Mouse (Mus musculus) heart, embryonic 10.5 days (tissue): Measurements from ENCODE around the gene Tet1. TPM values are rescaled to one million over a fixed set of nuclear protein-coding genes. Genes with fewer than 3 reads are reported as not detected.
A peak's percentile ranks its signal among the peaks of the same experiment; 100 is the strongest.
"Not testable (repeated sequence)": the region's sequence is repeated elsewhere in the genome, so short reads cannot be mapped to it uniquely, and the experiment has no call there.

Experiments
- DNase-seq: peaks from one replicate; pipeline ENCODE4 v3.0.0-alpha.2; 2017; ENCODE audit warnings: low spot score
- H3K27ac ChIP-seq: fragments of 300-500 bp; sonication (generic); 2 replicates; pipeline ENCODE4 v1.5.1; 2016; ENCODE audit warnings: mild to moderate bottlenecking
- H3K27me3 ChIP-seq: fragments of 300-500 bp; sonication (generic); 2 replicates; pipeline ENCODE4 v1.6.1; 2016; ENCODE audit warnings: mild to moderate bottlenecking; ENCODE audit not compliant: poor library complexity, insufficient read depth, severe bottlenecking
- H3K36me3 ChIP-seq: fragments of 300-500 bp; sonication (generic); 2 replicates; pipeline ENCODE4 v1.6.1; 2016; ENCODE audit warnings: mild to moderate bottlenecking, moderate library complexity
- H3K4me1 ChIP-seq: fragments of 300-500 bp; sonication (generic); 2 replicates; pipeline ENCODE4 v1.6.1; 2016; ENCODE audit warnings: mild to moderate bottlenecking
- H3K4me3 ChIP-seq: fragments of 300-500 bp; sonication (generic); 2 replicates; pipeline ENCODE4 v1.5.1; 2016; ENCODE audit warnings: mild to moderate bottlenecking, moderate library complexity
- H3K9me3 ChIP-seq: fragments of 300-500 bp; sonication (generic); 2 replicates; pipeline ENCODE4 v1.6.1; 2016; ENCODE audit warnings: mild to moderate bottlenecking, moderate library complexity
- WGBS: fragments of 180-500 bp; shearing (Covaris S2); methylation state at CpG from one replicate; pipeline ENCODE4 v1.1.7; 2016; 5-methylcytosine and 5-hydroxymethylcytosine counted together
- polyA plus RNA-seq: library from polyadenylated mRNA; unstranded; fragments of >200 nt; fragmentation: Nextera tagmentation; extraction: Ambion mirVana; gene quantifications from 2 replicates; pipeline ENCODE4 v1.2.1, GENCODE M21; 2016

The Tet1 gene
- polyA plus RNA-seq = 25.6 and 30.3 TPM in 2 replicates

DNA sequence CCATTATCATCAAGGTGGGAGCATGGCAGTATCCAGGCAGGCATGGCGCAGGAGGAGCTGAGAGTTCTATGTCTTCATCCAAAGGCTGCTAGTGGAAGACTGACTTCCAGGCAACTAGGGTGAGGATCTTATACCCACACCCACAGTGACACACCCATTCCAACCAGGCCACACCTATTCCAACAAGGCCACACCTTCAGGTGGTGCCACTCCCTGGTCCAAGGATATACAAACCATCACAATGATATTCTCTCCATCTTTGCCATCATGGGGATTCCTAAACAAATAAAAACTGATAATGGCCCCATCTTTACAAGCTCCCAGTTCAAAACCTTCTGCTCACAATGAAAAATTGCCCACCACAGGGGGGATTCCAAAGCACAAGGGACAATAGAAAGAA lies at the start of gene Tet1:
TSS of gene Tet1 (minus strand) at position 101 of the 400 bp plus-strand sequence.
- DNase-seq, H3K36me3 ChIP-seq, H3K4me1 ChIP-seq, H3K27me3 ChIP-seq, H3K9me3 ChIP-seq, H3K4me3 ChIP-seq, H3K27ac ChIP-seq: not testable (repeated sequence)
- WGBS = no CpG with 5 or more reads among the region's 1 CpGs

DNA sequence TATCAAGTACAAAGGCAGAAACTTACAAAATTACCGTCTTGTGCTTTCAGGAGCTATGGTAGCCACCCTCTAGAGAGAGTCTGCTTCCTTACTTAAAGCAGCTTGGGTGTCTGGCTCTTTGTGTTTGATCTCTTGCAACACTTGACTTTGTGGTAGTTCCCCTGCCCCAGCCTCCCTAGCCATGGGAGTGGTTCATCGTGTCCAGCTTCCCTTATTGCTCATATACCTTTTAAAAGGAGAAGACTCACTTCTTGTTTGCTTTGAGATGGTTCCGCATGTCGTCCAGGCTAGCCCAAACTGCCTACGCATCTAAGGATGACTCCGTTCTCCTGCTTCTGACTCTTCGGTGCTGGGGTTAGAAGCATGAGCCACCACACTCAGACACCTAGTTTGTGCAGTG lies 39.8 kb upstream of the Tet1 start:
- Histone ChIP-seq H3K36me3 (peaks cover 54% of the 10 kb centered on the region), H3K4me3 (no peak overlapping the region)

DNA sequence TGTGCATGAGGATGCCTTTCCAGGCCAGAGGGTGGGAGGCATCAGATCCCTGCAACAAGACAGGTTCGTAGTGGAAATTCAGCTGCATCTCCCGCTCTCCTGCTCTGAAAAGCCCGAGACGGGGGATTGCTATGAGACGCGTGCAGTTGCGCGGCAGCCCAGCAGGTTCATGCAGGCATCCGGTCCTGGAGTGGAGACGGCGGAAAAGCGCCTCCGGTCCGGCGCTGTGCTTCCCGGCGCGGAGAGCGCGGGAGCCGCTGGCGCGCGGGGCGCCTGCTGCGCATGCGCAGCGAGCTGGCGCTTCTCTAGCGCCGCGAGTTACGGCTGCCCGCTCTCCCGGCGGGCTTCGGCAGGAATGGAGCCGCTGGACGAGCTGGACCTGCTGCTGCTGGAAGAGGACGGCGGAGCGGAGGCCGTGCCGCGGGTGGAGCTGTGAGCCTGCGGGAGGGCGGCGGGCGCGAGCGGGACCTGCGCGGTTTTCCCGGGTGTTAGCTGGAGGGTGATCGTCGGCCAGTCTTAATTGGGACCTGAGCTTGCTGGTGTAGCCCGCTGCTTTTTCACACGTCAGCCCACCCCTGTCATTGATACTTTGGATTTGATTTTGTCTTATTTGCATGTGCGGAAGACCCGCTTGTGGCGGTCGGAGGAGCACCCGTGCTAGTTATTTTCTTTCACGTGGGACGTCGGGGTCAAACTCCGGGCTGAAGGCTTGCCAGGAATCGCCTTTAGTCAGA lies 38.1 kb upstream of the Tet1 start, which contains the start of gene Dna2:
TSS of gene Dna2 (plus strand) at position 289 of the 734 bp plus-strand sequence.
- Histone ChIP-seq H3K36me3 (peaks cover 53% of the 10 kb centered on the region), H3K4me3 (peak within 1 kb of the TSS; percentile 86)
- WGBS = under 1% methylated on average over 68 of the region's 68 CpGs

More for the DNA sequence above, 39.8 kb upstream of the Tet1 start:
- 96% methylated on average over 7 of the region's 7 CpGs for WGBS
- Histone ChIP-seq H3K27ac (no peak overlapping the region), H3K27me3 (no peaks in the 10 kb centered on the region), H3K9me3 (no peaks in the 10 kb centered on the region), H3K4me1 (peaks cover 6% of the 10 kb centered on the region)
- no peak for DNase-seq

DNA sequence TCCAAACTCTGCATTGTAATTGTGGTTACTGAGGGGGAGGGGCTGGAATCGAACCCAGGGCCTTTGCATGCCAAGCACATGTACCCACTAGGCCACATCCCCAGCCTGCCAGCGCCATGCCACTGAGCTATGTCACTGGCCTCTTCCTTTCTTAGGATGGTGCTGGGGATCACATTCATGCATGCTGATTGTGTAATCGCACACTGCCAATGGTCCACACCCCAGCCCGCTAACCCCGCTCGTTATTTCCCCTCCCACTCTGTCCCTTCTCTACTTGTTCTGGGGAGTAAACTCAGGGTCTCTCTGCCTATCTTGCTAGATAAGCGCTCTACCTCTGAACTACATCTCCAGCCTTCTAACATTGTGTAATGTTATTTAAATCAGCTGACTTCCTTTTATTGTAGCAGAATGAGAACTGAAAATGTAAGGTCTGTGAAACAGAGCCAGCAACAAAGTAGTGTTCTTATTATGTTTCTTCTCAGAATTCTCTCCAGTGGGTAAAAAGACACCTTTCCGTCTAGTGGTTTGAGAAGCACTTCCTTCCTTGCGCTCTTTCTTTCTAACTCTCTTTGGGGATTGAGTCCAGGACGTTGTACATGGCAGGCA lies 36.3 kb upstream of the Tet1 start:
- no peaks in the 10 kb centered on the region for H3K27me3 ChIP-seq
- no peaks in the 10 kb centered on the region for H3K9me3 ChIP-seq
- no peak overlapping the region for H3K4me3 ChIP-seq
- 84% methylated on average over 10 of the region's 10 CpGs for WGBS
- H3K4me1 ChIP-seq = peaks cover 8% of the 10 kb centered on the region
- peaks cover 45% of the 10 kb centered on the region for H3K36me3 ChIP-seq
- no peak for DNase-seq
- H3K27ac ChIP-seq = no peak overlapping the region

More for the DNA sequence above, 38.1 kb upstream of the Tet1 start, which contains the start of gene Dna2:
- peaks cover 8% of the 10 kb centered on the region for H3K4me1 ChIP-seq
- no peaks in the 10 kb centered on the region for H3K27me3 ChIP-seq
- H3K9me3 ChIP-seq = no peaks in the 10 kb centered on the region
- H3K27ac ChIP-seq = peak within 1 kb of the TSS; percentile 97
- peak; percentile 93 for DNase-seq

DNA sequence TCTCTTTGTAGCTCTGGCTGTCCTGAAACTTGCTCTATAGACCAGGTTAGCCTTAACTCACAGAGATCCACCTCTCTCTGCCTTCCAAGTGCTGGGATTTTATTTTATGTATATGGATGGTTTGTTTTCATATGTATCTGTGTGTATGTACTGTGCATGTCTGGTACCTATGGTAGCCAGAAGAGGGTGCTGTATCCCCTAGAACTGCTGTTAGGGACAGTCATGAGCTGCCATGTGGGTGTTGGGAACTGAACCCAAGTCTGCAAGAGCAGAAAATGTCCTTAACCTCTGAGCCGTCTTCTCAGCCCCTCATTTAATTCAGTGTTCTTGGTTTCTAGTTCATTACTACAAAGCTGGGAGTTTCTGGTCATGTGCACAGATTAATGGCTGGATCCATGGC lies 23.6 kb upstream of the Tet1 start:
- no peak for DNase-seq
- Histone ChIP-seq H3K27ac (no peak overlapping the region), H3K36me3 (peaks cover 62% of the 10 kb centered on the region), H3K4me1 (no peaks in the 10 kb centered on the region), H3K4me3 (no peak overlapping the region), H3K9me3 (no peaks in the 10 kb centered on the region), H3K27me3 (no peaks in the 10 kb centered on the region)
- WGBS = 79% methylated on average over 1 of the region's 1 CpGs

DNA sequence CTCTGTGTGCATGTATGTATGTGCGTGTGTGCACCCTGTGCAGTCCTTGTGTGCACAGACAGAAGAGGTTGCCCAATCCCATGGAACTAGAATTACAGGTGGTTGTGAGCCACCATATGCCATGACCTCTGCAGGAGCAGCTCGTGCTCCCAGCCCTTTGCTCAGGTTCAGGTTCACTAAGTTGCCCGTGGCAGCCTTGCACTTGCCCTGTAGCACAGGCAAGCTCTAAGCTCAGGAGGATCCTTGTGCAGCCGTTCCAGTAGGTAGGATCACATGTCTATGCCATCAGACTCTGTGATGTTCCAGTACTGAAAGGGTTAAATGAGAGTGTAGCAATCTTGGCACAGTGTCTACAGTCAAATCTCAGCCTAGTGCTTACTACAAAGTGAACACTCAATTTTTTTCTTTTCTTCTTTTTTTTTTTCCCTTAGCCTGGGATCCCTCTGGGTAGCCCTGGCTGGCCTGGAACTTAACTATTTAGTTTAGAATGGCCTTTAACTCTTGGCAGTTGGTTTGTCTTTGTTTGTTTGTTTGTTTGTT lies 15.4 kb upstream of the Tet1 start:
- Histone ChIP-seq H3K9me3 (no peaks in the 10 kb centered on the region), H3K27me3 (no peaks in the 10 kb centered on the region), H3K4me1 (peaks cover 7% of the 10 kb centered on the region), H3K27ac (no peak overlapping the region), H3K4me3 (no peak overlapping the region), H3K36me3 (peaks cover 12% of the 10 kb centered on the region)
- DNase-seq = no peak
- WGBS = 92% methylated on average over 4 of the region's 4 CpGs

DNA sequence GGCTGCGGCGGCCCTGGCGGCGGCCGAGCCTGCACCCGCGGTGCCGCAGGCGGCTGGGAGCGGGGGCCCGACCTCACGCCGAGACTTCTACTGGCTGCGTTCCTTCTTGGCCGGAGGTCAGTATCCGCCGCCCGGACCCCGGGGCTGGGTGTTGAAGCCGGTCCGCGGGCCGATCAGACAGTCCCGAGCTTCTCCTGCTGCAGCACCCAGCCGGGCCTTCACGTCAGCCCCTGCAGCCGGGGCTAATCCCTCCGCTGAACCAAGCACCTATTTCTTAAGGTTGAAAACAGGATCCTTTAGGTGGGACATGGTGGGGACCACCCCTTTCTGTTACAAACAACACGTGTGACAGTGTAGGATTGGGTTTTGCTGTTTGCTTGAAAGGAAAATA lies 12.0 kb upstream of the Tet1 start:
- no peaks in the 10 kb centered on the region for H3K9me3 ChIP-seq
- 0% methylated on average over 29 of the region's 29 CpGs for WGBS
- peak overlapping the region; percentile 100 for H3K4me3 ChIP-seq
- H3K36me3 ChIP-seq = no peaks in the 10 kb centered on the region
- peaks cover 7% of the 10 kb centered on the region for H3K4me1 ChIP-seq
- H3K27me3 ChIP-seq = no peaks in the 10 kb centered on the region
- DNase-seq = no peak
- peak overlapping the region; percentile 97 for H3K27ac ChIP-seq

DNA sequence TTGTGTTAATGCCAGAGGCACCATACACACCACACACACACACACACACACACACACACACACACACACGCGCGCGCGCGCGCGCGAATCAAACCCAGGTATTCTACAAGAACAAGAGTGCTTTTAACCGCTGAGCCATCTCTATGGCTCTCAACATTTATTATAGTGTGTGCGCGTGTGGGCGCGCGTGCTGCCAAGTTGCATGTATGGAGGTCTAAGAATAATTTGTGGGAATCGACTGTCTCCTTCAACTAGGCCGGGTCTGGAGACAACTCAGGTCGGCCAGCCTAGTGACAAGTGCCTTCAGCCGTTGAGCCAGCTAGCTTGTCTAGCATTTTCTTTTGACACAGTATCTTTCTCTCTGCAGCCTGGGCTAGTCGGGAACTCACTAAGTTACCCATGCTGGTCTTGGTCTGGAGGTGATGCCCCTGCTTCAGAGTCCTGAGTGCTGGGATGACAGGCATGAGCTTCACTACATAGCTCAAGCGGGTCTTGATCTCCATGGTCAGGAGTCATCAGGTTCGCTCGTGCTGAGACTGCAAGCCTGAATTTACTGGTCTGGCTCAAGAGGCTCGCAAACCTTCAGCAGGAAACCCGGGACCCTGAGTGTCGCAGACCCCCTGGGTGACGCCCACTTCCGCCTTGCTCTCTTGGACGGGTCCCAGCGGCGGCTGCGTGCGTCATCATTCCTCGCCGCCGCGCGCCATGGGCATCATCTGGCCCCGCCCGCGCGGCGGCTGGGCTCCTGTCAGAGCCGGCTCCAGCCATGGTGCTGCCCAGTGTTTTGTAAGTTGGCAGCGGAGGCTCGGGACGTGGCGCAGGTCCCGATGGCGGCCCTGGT lies 11.3 kb upstream of the Tet1 start, which contains the start of gene Slc25a16:
TSS of gene Slc25a16 (plus strand) at position 709 of the 841 bp plus-strand sequence.
- H3K27ac ChIP-seq = peak within 1 kb of the TSS; percentile 97
- DNase-seq = peak; percentile 95
- peak within 1 kb of the TSS; percentile 100 for H3K4me3 ChIP-seq
- H3K9me3 ChIP-seq = no peaks in the 10 kb centered on the region
- H3K36me3 ChIP-seq = no peaks in the 10 kb centered on the region
- no peaks in the 10 kb centered on the region for H3K27me3 ChIP-seq
- WGBS = 3% methylated on average over 50 of the region's 50 CpGs
- H3K4me1 ChIP-seq = peaks cover 7% of the 10 kb centered on the region

DNA sequence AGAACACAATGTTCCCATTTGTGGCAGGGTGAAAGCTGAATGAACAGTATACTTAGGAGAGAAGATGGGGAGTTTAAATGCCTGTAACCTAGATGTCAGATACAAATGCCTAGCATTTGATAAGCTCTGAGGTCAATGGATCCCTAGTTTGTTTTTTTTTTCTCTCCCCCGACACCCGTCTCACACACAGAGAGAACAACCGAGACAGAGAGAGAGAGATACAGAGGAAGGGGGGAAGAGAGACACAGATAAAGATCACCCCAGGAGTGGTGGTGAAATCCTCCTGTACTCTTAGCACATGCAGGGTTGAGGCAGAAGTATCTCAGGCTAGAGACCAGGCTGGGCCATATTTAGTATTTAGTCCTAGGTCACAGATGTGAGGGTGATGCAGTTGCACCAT lies 10.2 kb upstream of the Tet1 start:
- no peaks in the 10 kb centered on the region for H3K36me3 ChIP-seq
- no peak overlapping the region for H3K27ac ChIP-seq
- no peaks in the 10 kb centered on the region for H3K27me3 ChIP-seq
- H3K4me3 ChIP-seq = no peak overlapping the region
- H3K9me3 ChIP-seq = no peaks in the 10 kb centered on the region
- peaks cover 15% of the 10 kb centered on the region for H3K4me1 ChIP-seq
- WGBS = 39% methylated on average over 3 of the region's 3 CpGs
- no peak for DNase-seq

DNA sequence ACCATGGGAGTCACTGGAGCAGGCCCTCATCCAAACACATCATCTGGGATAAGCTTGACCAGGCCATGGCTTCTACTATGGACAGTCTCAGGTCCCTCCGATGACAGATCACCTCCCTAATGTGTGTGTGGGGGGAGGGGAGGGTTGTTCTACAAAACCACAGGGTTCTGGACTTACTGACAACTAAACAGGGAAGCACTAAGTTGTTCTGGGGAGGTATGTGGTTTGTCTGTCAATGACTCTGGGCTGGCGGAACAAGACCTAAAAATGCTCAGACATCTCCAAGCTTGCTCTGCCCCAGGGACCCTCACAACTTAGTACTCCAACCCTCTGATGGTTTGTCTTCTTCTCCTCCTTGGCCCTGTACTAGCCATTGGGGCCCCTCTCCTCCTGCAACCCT lies 2.3 kb upstream of the Tet1 start:
- Histone ChIP-seq H3K4me1 (peaks cover 9% of the 10 kb centered on the region), H3K4me3 (no peak overlapping the region), H3K27ac (no peak overlapping the region), H3K36me3 (no peaks in the 10 kb centered on the region), H3K27me3 (no peaks in the 10 kb centered on the region), H3K9me3 (no peaks in the 10 kb centered on the region)
- DNase-seq = no peak
- WGBS = 75% methylated on average over 2 of the region's 2 CpGs

DNA sequence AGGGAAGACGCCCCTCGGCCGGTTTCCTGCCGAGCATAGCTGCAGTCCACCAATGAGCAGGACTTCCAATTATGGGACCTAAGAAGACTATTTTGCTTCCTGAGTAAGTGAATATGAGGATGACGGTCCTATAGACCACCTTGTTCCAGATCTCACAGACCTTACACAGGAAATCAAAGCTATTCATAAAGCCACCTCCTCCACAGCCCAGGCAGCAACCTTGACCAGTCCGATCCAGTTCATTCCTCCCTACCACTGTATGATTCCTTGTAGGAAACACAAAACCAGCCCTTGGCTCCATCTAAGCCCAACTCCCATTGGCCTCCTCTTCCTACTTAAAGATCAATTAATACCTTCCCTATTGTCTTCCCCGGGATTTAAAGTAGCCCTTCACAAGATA lies 2.5 kb downstream of the Tet1 start:
- 88% methylated on average over 7 of the region's 7 CpGs for WGBS
- Histone ChIP-seq H3K36me3 (no peaks in the 10 kb centered on the region), H3K27me3 (no peaks in the 10 kb centered on the region), H3K4me3 (no peak overlapping the region), H3K4me1 (no peaks in the 10 kb centered on the region; the same call in 1 of the 2 replicates), H3K27ac (no peak overlapping the region), H3K9me3 (no peaks in the 10 kb centered on the region)
- no peak for DNase-seq

DNA sequence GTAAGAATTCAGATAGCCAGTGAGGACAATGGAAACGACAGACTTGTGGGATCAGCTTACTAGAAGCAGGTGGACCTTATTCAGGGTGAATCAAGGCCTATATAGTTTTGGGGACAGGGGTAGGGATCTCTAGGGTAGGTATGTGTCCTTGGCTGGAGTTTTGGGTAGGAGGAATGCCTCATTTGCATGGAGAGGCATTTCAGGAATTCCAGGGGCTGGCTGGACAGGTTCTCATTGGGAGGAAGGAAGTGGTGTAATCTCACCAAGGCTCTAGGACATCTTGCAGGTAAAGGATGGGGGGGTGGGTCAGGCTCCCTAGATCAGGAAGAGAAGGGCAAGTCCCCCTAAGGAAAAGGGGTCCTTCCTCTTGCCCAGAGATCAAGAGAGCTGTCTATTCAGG lies 6.0 kb downstream of the Tet1 start:
- 57% methylated on average over 1 of the region's 1 CpGs for WGBS
- Histone ChIP-seq H3K9me3 (no peaks in the 10 kb centered on the region), H3K4me1 (no peaks in the 10 kb centered on the region; the same call in 1 of the 2 replicates)

More for the DNA sequence above, 6.0 kb downstream of the Tet1 start:
- H3K27me3 ChIP-seq = no peaks in the 10 kb centered on the region
- H3K27ac ChIP-seq = no peak overlapping the region
- no peak overlapping the region for H3K4me3 ChIP-seq
- DNase-seq = no peak
- H3K36me3 ChIP-seq = no peaks in the 10 kb centered on the region
